Mouse (Mus musculus): Measurements from ENCODE around the gene Sox4.

Sox4 gene

DNA sequence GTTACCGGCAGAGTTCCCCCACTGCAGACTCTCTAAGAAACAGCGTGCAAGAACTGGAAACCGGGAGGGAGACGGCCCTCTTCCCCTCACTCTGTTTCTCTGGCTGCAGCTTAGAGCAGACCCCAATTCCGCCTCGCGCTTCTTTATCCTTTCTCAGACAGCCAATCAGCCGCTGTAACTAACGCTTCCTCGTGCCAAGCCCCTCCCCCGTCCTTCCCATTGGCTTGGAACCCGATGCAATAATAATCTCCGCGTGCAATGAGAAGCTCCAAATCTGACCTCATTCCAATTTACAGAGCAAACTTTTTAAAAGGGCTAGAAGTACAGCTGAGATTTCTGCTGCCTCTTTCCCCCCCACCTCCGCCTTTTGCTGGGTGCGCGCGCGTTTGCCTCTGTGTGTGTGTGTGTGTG, at the start of gene Sox4:
Sox4 (minus strand) TSS at position 133 of the 411 bp plus-strand sequence.
- peak; percentile 94 for DNase-seq

DNA sequence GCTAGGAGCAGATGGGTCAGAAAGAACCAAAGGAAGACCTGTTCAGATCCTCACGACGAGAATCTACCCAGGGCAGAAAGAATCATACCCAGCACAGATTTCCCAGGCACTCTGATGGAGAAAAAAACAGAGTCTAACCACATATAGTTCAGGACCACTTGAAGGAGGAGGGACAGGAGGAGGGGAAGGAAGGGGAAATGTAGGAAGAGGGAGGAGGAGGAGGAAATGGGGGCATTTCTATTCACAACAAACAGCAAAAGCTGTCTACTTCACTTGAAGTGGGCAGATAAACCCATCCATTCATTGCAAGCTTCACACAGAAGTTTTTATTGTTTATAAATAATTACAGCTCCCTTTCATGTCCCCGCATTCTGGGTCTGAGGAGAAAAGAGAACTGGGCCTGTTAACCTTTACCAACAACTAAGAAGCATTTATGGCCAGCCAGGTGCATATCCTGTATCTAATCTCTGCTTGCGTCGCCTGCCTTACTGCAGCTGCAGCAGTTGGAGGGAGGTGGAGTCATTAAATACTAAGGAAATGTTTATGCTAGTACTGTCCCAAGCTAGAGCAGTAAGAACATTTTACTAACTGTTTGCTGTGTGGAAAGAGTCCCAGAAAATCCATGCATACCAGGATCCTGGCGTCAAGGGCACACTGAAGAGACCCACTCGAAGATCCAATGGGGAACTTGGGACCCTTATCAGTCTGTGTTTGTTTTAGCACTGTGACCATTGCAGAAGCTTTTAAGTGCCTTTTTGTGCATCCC, 38.6 kb upstream of the Sox4 start:
- no peak for DNase-seq

GRCm38 (mm10) chr13:28988751-28989703, 35.5 kb upstream of the Sox4 start:
- DNase-seq, result peak; percentile 18

- DNase-seq, result no peak
These were observed 27.2 kb upstream of the Sox4 start for GRCm38 (mm10) chr13:28980681-28981080.

- no peak for DNase-seq
These were observed 21.5 kb upstream of the Sox4 start for GRCm38 (mm10) chr13:28975011-28975410.

GRCm38 (mm10) chr13:28974597-28974996, 21.1 kb upstream of the Sox4 start:
- no peak for DNase-seq

DNA sequence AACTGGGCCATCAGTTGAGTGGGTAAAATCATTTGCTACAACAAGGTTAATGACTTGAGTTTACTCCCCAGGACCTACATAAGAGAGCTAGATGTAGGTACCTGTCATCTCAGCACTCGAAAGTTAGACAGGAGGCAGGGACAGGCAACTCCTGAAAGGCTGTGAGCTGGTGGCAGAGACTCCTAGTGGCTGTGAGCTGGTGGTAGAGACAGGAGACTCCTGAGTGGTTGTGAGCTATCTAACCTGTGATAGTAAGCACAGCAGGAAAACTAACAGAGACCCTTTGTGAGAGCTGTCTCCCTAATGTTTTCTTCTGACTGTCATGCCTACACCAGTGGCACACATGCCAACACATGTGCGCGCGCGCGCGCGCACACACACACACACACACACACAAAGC, 7.4 kb upstream of the Sox4 start:
- no peak for DNase-seq

DNA sequence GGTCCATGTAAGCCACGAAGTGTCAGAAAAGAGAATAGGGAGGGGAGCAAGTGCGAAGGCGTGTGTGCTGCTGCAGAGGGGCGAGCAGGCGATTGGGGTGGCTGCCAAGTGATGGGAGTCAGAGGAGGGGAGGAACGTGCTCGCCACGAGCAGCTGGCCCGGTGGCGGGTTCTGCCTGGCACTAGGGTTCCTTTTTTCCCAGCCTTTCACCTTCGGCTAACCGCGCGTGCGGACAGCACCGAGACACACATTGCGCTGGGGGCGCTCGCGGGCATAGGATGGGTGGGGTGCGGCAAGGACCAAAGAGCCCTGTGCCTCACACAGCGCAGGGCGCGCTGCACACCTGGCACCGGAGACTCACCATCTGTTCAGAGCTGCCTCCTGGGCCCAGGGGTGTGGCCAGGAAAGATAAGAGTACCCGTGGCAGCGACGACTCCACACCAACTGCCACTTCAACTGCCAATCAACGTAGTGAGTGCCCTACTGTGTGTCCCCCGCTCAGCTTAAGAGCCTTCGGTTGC, 6.0 kb upstream of the Sox4 start:
- DNase-seq, result peak; percentile 84

GRCm38 (mm10) chr13:28959068-28959440, 5.5 kb upstream of the Sox4 start:
- DNase-seq, result no peak

DNA sequence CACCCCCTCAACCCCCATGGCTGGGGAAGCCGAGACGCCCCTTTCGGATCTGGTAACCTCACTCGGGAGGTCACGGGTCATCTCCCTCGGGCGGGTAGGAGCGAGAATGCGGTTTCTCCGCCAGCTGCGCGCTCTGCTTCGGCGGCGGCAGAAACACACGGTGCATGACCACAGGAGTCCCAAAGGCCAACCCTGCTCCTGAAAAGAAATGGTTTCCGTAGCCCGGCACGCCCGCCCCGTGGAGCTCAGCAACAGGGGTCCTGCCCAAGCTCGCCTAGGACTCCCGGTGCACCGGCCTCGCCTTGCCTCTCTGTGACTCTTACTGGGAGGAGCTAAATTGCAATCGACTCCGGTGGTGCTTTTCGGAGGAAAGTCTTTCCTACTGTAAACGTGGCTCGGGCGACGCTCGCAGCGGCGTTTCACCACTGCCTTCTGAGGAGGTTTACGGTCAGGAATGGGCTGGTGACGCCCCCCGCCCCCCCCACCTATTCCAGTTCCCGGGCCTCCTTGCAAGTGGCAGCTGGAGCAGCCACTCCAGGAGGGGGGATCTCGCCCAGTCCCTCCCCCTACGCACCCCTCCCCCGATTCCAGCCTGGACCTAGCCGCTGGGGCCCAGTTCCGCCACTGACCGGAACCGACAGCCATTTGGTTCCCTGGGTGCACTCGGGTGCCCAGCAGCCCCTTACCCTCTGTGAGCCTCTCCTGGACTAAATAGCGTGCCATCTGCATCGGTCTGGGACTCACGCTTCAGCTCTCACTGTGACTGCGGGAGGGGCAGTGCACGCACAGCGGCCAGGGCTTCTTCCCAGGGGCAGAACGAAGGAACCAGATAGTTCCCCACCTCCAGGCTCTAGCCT, 4.9 kb upstream of the Sox4 start:
- DNase-seq, result peak; percentile 79

DNA sequence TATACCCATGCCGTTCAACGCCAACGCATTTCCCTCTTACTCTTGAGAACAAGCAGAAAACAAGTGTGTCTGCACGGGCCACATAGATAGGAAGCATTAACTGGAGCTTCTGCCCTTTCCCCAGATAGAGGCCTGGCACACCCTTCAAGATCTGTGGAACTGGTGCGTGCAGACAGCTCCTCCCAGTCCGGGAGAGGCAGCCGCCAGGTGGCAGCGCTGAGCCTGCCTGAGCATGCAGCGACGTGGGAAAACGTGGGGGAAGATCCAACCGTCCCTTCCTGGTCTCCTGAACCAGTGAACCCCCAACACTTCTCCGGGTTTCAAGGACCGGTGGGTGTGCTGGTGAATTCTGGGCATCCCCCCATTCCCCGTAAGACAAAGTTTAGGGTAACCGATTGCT, 4.3 kb upstream of the Sox4 start:
- peak; percentile 96 for DNase-seq

GRCm38 (mm10) chr13:28952576-28953571, 639 bp downstream of the Sox4 start:
- peak; percentile 76 for DNase-seq

GRCm38 (mm10) chr13:28951691-28952575, 1.6 kb downstream of the Sox4 start:
- DNase-seq, result peak; percentile 54

GRCm38 (mm10) chr13:28950623-28951491, 2.7 kb downstream of the Sox4 start:
- DNase-seq, result peak; percentile 50

GRCm38 (mm10) chr13:28950266-28950622, 3.3 kb downstream of the Sox4 start:
- DNase-seq, result no peak

GRCm38 (mm10) chr13:28949279-28949915, 4.1 kb downstream of the Sox4 start:
- DNase-seq, result no peak

GRCm38 (mm10) chr13:28948541-28948940, 5.0 kb downstream of the Sox4 start:
- DNase-seq, result peak; percentile 19

DNA sequence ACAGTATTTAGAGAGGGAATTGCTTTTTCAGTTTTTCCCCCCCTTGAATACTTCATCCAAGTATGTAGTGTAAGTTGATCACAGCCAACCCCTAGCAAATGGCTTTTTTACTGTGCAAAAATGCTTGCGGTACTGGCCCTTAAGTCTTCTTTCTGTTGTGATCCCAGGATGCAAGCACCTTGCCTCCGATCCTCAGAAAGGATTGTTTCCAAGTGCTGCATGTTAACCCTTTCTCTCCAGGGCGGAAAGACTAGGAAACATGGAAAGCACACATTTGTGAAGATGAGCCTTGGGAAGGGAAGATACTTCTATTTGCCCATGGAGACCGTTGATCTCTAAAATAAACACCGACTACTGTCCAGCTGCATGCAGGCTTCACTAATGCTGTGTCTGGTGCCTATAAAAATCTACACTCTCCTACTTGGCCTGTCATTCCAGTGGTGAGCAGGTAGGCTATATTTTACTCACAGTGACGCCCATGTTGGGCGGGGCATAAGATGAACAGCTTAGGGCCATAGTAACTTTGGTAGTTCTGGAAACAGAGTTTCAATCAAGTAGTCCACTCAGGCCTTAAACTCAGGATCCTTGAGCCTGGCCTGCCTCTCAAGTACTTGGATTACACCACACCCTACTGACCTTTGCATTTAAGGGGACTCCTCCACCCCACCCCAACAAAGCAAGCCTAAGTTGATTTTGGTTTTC, 5.6 kb downstream of the Sox4 start:
- DNase-seq, result no peak

Measured in kidney, adult 18-20 months (tissue).